Mouse (Mus musculus) embryonic facial prominence, embryonic 14.5 days (tissue): Measurements from ENCODE around the gene Hoxd12. TPM values are rescaled to one million over a fixed set of nuclear protein-coding genes. Genes with fewer than 3 reads are reported as not detected.

Source experiments
- ATAC-seq: fragments of 200-750 bp; cut with Nextera tagmentation; 2 replicates; pipeline ENCODE4 v1.8.0; 2017; ENCODE audit warnings: low read depth, moderate number of reproducible peaks, moderate TSS enrichment
- DNase-seq: peaks from one replicate; pipeline ENCODE4 v3.0.0-alpha.2; 2015; ENCODE audit warnings: low spot score
- H3K27ac ChIP-seq: fragments of 300-500 bp; sonication (generic); replicated peaks from 2 replicates; pipeline ENCODE4 v1.5.1; 2014; ENCODE audit warnings: low read depth, mild to moderate bottlenecking, low read length, moderate library complexity
- H3K27me3 ChIP-seq: fragments of 300-500 bp; sonication (generic); replicated peaks from 2 replicates; pipeline ENCODE4 v1.6.1; 2014; ENCODE audit warnings: low read length; ENCODE audit not compliant: control insufficient read depth, insufficient read depth
- H3K36me3 ChIP-seq: fragments of 300-500 bp; sonication (generic); 2 replicates; pipeline ENCODE4 v1.6.1; 2014; ENCODE audit warnings: low read length, mixed read lengths; ENCODE audit not compliant: control insufficient read depth, insufficient read depth
- H3K4me1 ChIP-seq: fragments of 300-500 bp; sonication (generic); 2 replicates; pipeline ENCODE4 v1.6.1; 2014; ENCODE audit warnings: antibody characterized with exemption, low read length; ENCODE audit not compliant: control insufficient read depth, insufficient read depth
- H3K4me2 ChIP-seq: fragments of 300-500 bp; sonication (generic); 2 replicates; pipeline ENCODE4 v1.6.1; 2014; ENCODE audit warnings: low read depth, mild to moderate bottlenecking, low read length, moderate library complexity, mixed read lengths
- H3K4me3 ChIP-seq: fragments of 300-500 bp; sonication (generic); 2 replicates; pipeline ENCODE4 v1.5.1; 2014; ENCODE audit warnings: low read depth, mild to moderate bottlenecking, low read length
- H3K9ac ChIP-seq: fragments of 300-500 bp; sonication (generic); 2 replicates; pipeline ENCODE4 v1.6.1; 2014; ENCODE audit warnings: low read depth, mild to moderate bottlenecking, low read length, moderate library complexity, mixed read lengths
- H3K9me3 ChIP-seq: fragments of 300-500 bp; sonication (generic); 2 replicates; pipeline ENCODE4 v1.6.1; 2016; ENCODE audit warnings: low read length; ENCODE audit not compliant: control insufficient read depth
- WGBS: fragments of 180-500 bp; shearing (Covaris S2); extraction: QIAGEN DNeasy Blood & Tissue Kit; methylation state at CpG from one replicate; pipeline ENCODE4 v1.1.7; 2014; 5-methylcytosine and 5-hydroxymethylcytosine counted together
- polyA plus RNA-seq: library from polyadenylated mRNA; unstranded; fragments of >200 nt; fragmentation: Nextera tagmentation; extraction: Ambion mirVana; gene quantifications from 2 replicates; pipeline ENCODE4 v1.2.1, GENCODE M21; 2014

Hoxd12 gene
- polyA plus RNA-seq, result not detected in 2 replicates

DNA sequence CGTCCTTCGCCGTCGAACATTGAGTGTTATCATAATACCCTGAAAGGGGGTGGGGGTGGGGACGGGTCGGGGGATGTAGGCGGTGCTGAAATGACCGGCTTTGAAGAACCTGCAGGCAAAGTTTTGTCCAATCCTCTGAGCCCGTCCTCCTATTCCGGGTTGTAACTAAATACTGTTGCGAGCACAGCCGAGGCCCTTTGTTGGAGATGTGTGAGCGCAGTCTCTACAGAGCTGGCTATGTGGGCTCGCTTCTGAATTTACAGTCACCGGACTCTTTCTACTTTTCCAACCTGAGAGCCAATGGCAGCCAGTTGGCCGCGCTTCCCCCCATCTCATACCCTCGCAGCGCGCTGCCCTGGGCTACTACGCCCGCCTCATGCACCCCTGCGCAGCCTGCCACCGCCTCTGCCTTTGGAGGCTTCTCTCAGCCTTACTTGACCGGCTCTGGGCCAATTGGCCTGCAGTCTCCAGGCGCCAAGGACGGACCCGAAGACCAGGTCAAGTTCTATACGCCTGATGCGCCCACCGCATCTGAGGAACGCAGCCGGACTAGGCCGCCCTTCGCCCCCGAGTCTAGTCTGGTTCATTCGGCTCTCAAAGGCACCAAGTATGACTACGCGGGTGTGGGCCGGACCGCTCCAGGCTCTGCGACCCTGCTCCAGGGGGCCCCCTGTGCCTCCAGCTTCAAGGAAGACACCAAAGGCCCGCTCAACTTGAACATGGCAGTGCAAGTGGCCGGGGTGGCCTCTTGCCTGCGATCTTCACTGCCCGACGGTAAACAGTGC lies at the start of gene Hoxd12:
Gene Hoxd12, plus strand, starts transcription at position 133 of the 785 bp plus-strand sequence.
- no peaks in the 10 kb centered on the region for H3K9me3 ChIP-seq
- no peaks in the 10 kb centered on the region for H3K36me3 ChIP-seq
- no peak within 1 kb of the TSS for H3K9ac ChIP-seq
- peaks cover 4% of the 10 kb centered on the region; the same call in 1 of the 2 replicates for H3K4me1 ChIP-seq
- no peak within 1 kb of the TSS for H3K4me3 ChIP-seq
- peaks cover 100% of the 10 kb centered on the region for H3K27me3 ChIP-seq
- ATAC-seq (no peak), DNase-seq (no peak)
- no peak within 1 kb of the TSS for H3K27ac ChIP-seq
- WGBS, result 1% methylated on average over 46 of the region's 47 CpGs
- no peak within 1 kb of the TSS for H3K4me2 ChIP-seq

- no peak for ATAC-seq
Measured at GRCm38 (mm10) chr2:74635412-74635811, 39.4 kb upstream of the Hoxd12 start.

DNA sequence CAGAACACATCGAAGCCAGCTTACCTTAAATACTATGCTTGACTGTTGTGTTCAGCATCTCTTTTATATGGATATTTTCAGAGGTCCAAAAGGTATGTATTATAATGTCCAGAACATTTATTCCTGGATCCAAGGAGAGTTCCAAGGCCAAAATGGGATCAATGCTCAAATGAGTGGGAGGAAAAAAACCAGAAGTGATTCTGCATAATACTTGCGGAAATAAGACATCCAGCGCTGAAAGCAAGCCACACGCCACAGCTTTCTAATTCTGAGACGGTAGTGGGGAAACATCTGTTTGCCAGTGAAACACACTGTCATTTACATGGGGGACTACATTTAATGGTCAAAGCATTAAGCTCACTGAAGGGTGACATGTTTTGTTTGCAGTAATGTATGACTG lies 32.4 kb upstream of the Hoxd12 start:
- no peak overlapping the region for H3K4me2 ChIP-seq
- no peaks in the 10 kb centered on the region for H3K4me1 ChIP-seq
- WGBS, result 64% methylated on average over 5 of the region's 5 CpGs
- H3K27me3 ChIP-seq, result peaks cover 38% of the 10 kb centered on the region
- no peak overlapping the region for H3K27ac ChIP-seq
- H3K9ac ChIP-seq, result no peak overlapping the region
- H3K9me3 ChIP-seq, result no peaks in the 10 kb centered on the region
- DNase-seq (no peak), ATAC-seq (no peak)
- no peak overlapping the region for H3K4me3 ChIP-seq
- no peaks in the 10 kb centered on the region for H3K36me3 ChIP-seq

More at GRCm38 (mm10) chr2:74635412-74635811, 39.4 kb upstream of the Hoxd12 start:
- Histone ChIP-seq H3K27ac (no peak overlapping the region), H3K4me3 (no peak overlapping the region), H3K4me2 (no peak overlapping the region), H3K9ac (no peak overlapping the region), H3K4me1 (no peaks in the 10 kb centered on the region), H3K27me3 (no peaks in the 10 kb centered on the region), H3K36me3 (no peaks in the 10 kb centered on the region), H3K9me3 (no peaks in the 10 kb centered on the region)
- WGBS, result 65% methylated on average over 4 of the region's 4 CpGs
- no peak for DNase-seq

GRCm38 (mm10) chr2:74645631-74646030 lies 29.2 kb upstream of the Hoxd12 start:
- ATAC-seq (no peak), DNase-seq (no peak)
- Histone ChIP-seq H3K4me2 (no peak overlapping the region), H3K4me1 (no peaks in the 10 kb centered on the region), H3K4me3 (no peak overlapping the region), H3K36me3 (no peaks in the 10 kb centered on the region), H3K9ac (no peak overlapping the region), H3K27ac (no peak overlapping the region), H3K27me3 (peaks cover 70% of the 10 kb centered on the region), H3K9me3 (no peaks in the 10 kb centered on the region)
- 76% methylated on average over 3 of the region's 3 CpGs for WGBS

- ATAC-seq (no peak), DNase-seq (no peak)
- peaks cover 87% of the 10 kb centered on the region for H3K27me3 ChIP-seq
- H3K4me3 ChIP-seq, result no peak overlapping the region
- no peaks in the 10 kb centered on the region for H3K36me3 ChIP-seq
- 15% methylated on average over 7 of the region's 7 CpGs for WGBS
- no peaks in the 10 kb centered on the region for H3K9me3 ChIP-seq
- no peaks in the 10 kb centered on the region for H3K4me1 ChIP-seq
- H3K4me2 ChIP-seq, result no peak overlapping the region
- H3K9ac ChIP-seq, result no peak overlapping the region
- no peak overlapping the region for H3K27ac ChIP-seq
Measured at GRCm38 (mm10) chr2:74647082-74647864, 27.5 kb upstream of the Hoxd12 start.

GRCm38 (mm10) chr2:74652996-74653340 lies 21.8 kb upstream of the Hoxd12 start:
- DNase-seq (no peak), ATAC-seq (no peak)
- Histone ChIP-seq H3K9ac (no peak overlapping the region), H3K36me3 (no peaks in the 10 kb centered on the region), H3K27me3 (peaks cover 92% of the 10 kb centered on the region), H3K9me3 (no peaks in the 10 kb centered on the region), H3K27ac (no peak overlapping the region), H3K4me2 (no peak overlapping the region), H3K4me3 (no peak overlapping the region), H3K4me1 (no peaks in the 10 kb centered on the region)
- 40% methylated on average over 2 of the region's 2 CpGs for WGBS

DNA sequence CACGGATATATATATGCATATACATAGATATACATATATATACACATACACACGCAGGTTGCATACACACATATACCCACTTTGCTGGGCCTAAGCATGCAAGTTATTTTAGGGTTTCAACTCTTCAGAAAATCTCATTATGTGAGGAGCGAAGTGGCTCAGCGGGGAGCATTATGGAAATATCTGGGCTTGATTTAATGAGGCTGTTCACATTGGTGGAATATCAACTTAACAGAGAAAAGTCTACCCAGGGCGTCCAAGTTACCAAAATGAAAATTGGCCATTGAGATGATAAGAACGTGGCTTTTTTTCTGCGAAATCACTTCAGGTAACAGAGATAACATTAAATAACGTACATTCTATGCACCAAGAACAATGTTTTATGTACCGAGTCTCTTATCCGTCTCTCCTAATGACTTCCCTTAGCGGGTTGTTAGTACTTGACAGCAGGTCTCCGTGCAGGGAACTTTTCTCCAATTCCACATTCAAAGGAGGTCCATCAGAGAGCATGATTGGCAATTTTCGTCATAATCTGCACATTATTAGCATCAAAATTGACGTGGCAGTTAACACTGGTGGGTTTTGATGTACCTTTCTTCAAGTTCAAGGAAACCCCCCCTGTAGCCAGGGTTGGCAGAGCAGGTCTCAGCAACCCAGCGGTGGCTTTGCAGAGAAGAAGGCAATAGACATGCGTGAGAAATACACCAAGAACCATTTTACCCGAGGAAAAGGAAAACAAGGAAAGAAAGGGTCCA lies 20.9 kb upstream of the Hoxd12 start:
- 14% methylated on average over 17 of the region's 17 CpGs for WGBS
- peaks cover 92% of the 10 kb centered on the region for H3K27me3 ChIP-seq

DNA sequence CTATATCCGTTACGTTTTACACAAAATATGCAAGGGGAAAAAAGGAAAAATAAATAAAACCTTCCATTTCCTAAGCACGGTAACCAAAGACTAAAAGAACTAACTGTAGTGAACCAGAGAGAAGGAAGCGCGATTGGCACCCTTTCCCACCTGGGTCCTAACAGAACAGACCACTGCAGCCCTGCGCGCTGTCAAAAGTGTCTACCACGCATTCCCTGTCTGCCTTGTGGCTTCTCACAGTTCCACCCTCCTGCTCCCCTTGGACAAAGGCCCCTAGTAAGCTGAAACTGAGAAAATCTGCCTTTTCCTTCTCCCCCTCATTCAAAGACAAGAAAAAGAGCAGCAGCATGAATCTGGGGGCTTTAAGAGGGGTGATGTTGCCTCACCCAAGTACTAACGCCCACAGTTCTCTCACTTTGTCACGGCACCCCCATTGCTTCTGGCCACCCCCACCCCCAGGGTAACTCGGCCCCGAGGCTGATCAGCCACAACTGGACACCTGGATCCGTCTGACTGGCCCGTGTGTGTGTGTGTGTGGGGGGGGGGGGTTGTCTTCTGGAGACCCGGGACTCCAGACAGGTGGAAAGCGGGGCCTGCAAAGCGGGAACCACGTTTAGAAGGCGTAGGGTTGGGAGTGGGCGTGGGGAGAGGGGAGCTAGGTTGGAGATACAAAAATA lies 19.9 kb upstream of the Hoxd12 start:
- no peak overlapping the region for H3K27ac ChIP-seq
- no peak overlapping the region for H3K4me2 ChIP-seq
- ATAC-seq, result no peak
- WGBS, result 7% methylated on average over 20 of the region's 20 CpGs
- H3K4me3 ChIP-seq, result peak overlapping the region; percentile 39
- no peaks in the 10 kb centered on the region for H3K36me3 ChIP-seq
- peaks cover 92% of the 10 kb centered on the region for H3K27me3 ChIP-seq
- no peak overlapping the region for H3K9ac ChIP-seq
- no peaks in the 10 kb centered on the region for H3K9me3 ChIP-seq
- no peaks in the 10 kb centered on the region for H3K4me1 ChIP-seq
- no peak for DNase-seq

More for the DNA sequence above, 20.9 kb upstream of the Hoxd12 start:
- Histone ChIP-seq H3K4me3 (no peak overlapping the region), H3K4me1 (no peaks in the 10 kb centered on the region), H3K36me3 (no peaks in the 10 kb centered on the region), H3K9me3 (no peaks in the 10 kb centered on the region), H3K9ac (no peak overlapping the region), H3K4me2 (no peak overlapping the region), H3K27ac (no peak overlapping the region)
- ATAC-seq, result no peak
- DNase-seq, result no peak
